Mouse (Mus musculus): ENCODE results near the gene Rcn2. TPM values are rescaled to one million over a fixed set of nuclear protein-coding genes. Genes with fewer than 3 reads are reported as not detected.

Gene Rcn2
- polyA plus RNA-seq, 2 experiments = 176 to 266 TPM

- no peak for ATAC-seq (ENCODE audit: low FRiP score, low read depth)
- WGBS = 87% methylated on average over 4 of the region's 4 CpGs
- H3K27me3 ChIP-seq (ENCODE audit: control insufficient read depth, insufficient read depth, low read length) = no peaks in the 10 kb centered on the region
These were observed 26.3 kb downstream of the Rcn2 start for GRCm38 (mm10) chr9:56067964-56068363.

GRCm38 (mm10) chr9:56068630-56069029 lies 27.0 kb downstream of the Rcn2 start:
- no peak for DNase-seq (ENCODE audit: low spot score)
- no peak for TF ChIP-seq POLR2A (IDR thresholded peaks at IDR 0.05; ENCODE audit: borderline replicate concordance, extremely low read depth, insufficient read depth, insufficient read length)
- Histone ChIP-seq H3K9me3 (ENCODE audit: control insufficient read depth, low read length) (no peaks in the 10 kb centered on the region; the same call in 1 of the 2 replicates), H3K36me3 (ENCODE audit: control insufficient read depth, insufficient read depth, low read length) (peaks cover 14% of the 10 kb centered on the region; the same call in 1 of the 2 replicates), H3K4me1 (ENCODE audit: control insufficient read depth, insufficient read depth, low read length) (no peaks in the 10 kb centered on the region), H3K27ac (replicated peaks; ENCODE audit: low read depth, low read length) (no peak overlapping the region), H3K27me3 (ENCODE audit: control insufficient read depth, insufficient read depth, low read length) (no peaks in the 10 kb centered on the region), H3K9ac (ENCODE audit: low read depth, low read length, severe bottlenecking) (no peak overlapping the region), H3K4me2 (replicated peaks; ENCODE audit: low read depth, low read length, severe bottlenecking) (no peak overlapping the region), H3K4me3 (replicated peaks; ENCODE audit: low read length) (no peak overlapping the region)
- WGBS = 82% methylated on average over 1 of the region's 1 CpGs
- no peak for ATAC-seq (ENCODE audit: low FRiP score, low read depth)

More at GRCm38 (mm10) chr9:56067964-56068363, 26.3 kb downstream of the Rcn2 start:
- Histone ChIP-seq H3K9ac (ENCODE audit: low read depth, low read length, severe bottlenecking) (no peak overlapping the region), H3K36me3 (ENCODE audit: control insufficient read depth, insufficient read depth, low read length) (peaks cover 21% of the 10 kb centered on the region), H3K4me2 (replicated peaks; ENCODE audit: low read depth, low read length, severe bottlenecking) (no peak overlapping the region), H3K27ac (replicated peaks; ENCODE audit: low read depth, low read length) (no peak overlapping the region), H3K4me1 (ENCODE audit: control insufficient read depth, insufficient read depth, low read length) (no peaks in the 10 kb centered on the region), H3K9me3 (ENCODE audit: control insufficient read depth, low read length) (no peaks in the 10 kb centered on the region; the same call in 1 of the 2 replicates), H3K4me3 (replicated peaks; ENCODE audit: low read length) (no peak overlapping the region)
- no peak for DNase-seq (ENCODE audit: low spot score)
- TF ChIP-seq POLR2A (IDR thresholded peaks at IDR 0.05; ENCODE audit: borderline replicate concordance, extremely low read depth, insufficient read depth, insufficient read length) = no peak

GRCm38 (mm10) chr9:56072861-56073260 lies 31.2 kb downstream of the Rcn2 start:
- Histone ChIP-seq H3K4me3 (replicated peaks; ENCODE audit: low read length) (no peak overlapping the region), H3K4me2 (replicated peaks; ENCODE audit: low read depth, low read length, severe bottlenecking) (no peak overlapping the region), H3K36me3 (ENCODE audit: control insufficient read depth, insufficient read depth, low read length) (peaks cover 17% of the 10 kb centered on the region; the same call in 1 of the 2 replicates), H3K9me3 (ENCODE audit: control insufficient read depth, low read length) (no peaks in the 10 kb centered on the region; the same call in 1 of the 2 replicates), H3K9ac (ENCODE audit: low read depth, low read length, severe bottlenecking) (no peak overlapping the region), H3K27me3 (ENCODE audit: control insufficient read depth, insufficient read depth, low read length) (no peaks in the 10 kb centered on the region), H3K4me1 (ENCODE audit: control insufficient read depth, insufficient read depth, low read length) (peaks cover 14% of the 10 kb centered on the region), H3K27ac (replicated peaks; ENCODE audit: low read depth, low read length) (no peak overlapping the region)
- no peak for ATAC-seq (ENCODE audit: low FRiP score, low read depth)
- TF ChIP-seq POLR2A (IDR thresholded peaks at IDR 0.05; ENCODE audit: borderline replicate concordance, extremely low read depth, insufficient read depth, insufficient read length) = no peak
- 67% methylated on average over 2 of the region's 2 CpGs for WGBS
- DNase-seq (ENCODE audit: low spot score) = no peak

GRCm38 (mm10) chr9:56074863-56075262 lies 33.2 kb downstream of the Rcn2 start:
- TF ChIP-seq POLR2A (IDR thresholded peaks at IDR 0.05; ENCODE audit: borderline replicate concordance, extremely low read depth, insufficient read depth, insufficient read length) = no peak
- Histone ChIP-seq H3K4me3 (replicated peaks; ENCODE audit: low read length) (no peak overlapping the region), H3K9ac (ENCODE audit: low read depth, low read length, severe bottlenecking) (no peak overlapping the region), H3K36me3 (ENCODE audit: control insufficient read depth, insufficient read depth, low read length) (peaks cover 14% of the 10 kb centered on the region; the same call in 1 of the 2 replicates), H3K4me2 (replicated peaks; ENCODE audit: low read depth, low read length, severe bottlenecking) (no peak overlapping the region), H3K9me3 (ENCODE audit: control insufficient read depth, low read length) (no peaks in the 10 kb centered on the region), H3K27me3 (ENCODE audit: control insufficient read depth, insufficient read depth, low read length) (no peaks in the 10 kb centered on the region), H3K27ac (replicated peaks; ENCODE audit: low read depth, low read length) (no peak overlapping the region), H3K4me1 (ENCODE audit: control insufficient read depth, insufficient read depth, low read length) (peaks cover 14% of the 10 kb centered on the region)
- 62% methylated on average over 12 of the region's 12 CpGs for WGBS
- no peak for ATAC-seq (ENCODE audit: low FRiP score, low read depth)
- no peak for DNase-seq (ENCODE audit: low spot score)

- no peak overlapping the region for H3K9ac ChIP-seq (ENCODE audit: low read depth, low read length, severe bottlenecking)
- peak overlapping the region; percentile 26; the same call in 1 of the 2 replicates for H3K27ac ChIP-seq (replicated peaks; ENCODE audit: low read depth, low read length)
- peaks cover 14% of the 10 kb centered on the region; the same call in 1 of the 2 replicates for H3K36me3 ChIP-seq (ENCODE audit: control insufficient read depth, insufficient read depth, low read length)
These were observed 33.6 kb downstream of the Rcn2 start for GRCm38 (mm10) chr9:56075264-56075663.

More at GRCm38 (mm10) chr9:56075264-56075663, 33.6 kb downstream of the Rcn2 start:
- H3K27me3 ChIP-seq (ENCODE audit: control insufficient read depth, insufficient read depth, low read length) = no peaks in the 10 kb centered on the region
- H3K4me3 ChIP-seq (replicated peaks; ENCODE audit: low read length) = no peak overlapping the region
- no peak overlapping the region for H3K4me2 ChIP-seq (replicated peaks; ENCODE audit: low read depth, low read length, severe bottlenecking)
- whole genome bisulfite sequencing = 12% methylated on average over 4 of the region's 4 CpGs
- H3K4me1 ChIP-seq (ENCODE audit: control insufficient read depth, insufficient read depth, low read length) = peaks cover 14% of the 10 kb centered on the region
- DNase-seq (ENCODE audit: low spot score) = peak; percentile 75
- no peaks in the 10 kb centered on the region for H3K9me3 ChIP-seq (ENCODE audit: control insufficient read depth, low read length)
- TF ChIP-seq POLR2A (IDR thresholded peaks at IDR 0.05; ENCODE audit: borderline replicate concordance, extremely low read depth, insufficient read depth, insufficient read length) = no peak
- ATAC-seq (ENCODE audit: low FRiP score, low read depth) = no peak; the same call in 1 of the 2 replicates
